26 mouse cellular contexts compared by ENCODE assay signal in the genomic region with DNA sequence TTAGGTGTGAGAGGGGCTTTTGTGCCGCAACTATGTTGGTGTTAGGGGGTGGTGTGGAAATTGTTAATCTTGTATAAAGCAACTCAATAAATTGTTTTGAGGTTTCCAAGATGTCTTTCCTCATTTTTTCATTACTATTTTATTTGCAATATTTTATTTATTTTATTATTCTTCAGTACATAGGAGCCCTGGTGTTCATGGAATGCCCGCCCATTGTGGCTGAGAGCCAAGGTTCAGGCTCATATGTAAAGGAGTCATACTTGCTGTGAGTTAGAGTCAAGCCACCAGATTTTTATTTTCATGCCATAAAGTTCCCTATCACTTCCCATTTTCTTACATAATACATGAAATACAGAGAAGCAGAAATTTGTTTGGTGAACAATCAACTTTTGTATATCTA. TPM values are rescaled to one million over a fixed set of nuclear protein-coding genes. Genes with fewer than 3 reads are reported as not detected.
A peak's percentile ranks its signal among the peaks of the same experiment; 100 is the strongest.
DNase-seq lines count a peak whose midpoint lies in the region; ATAC-seq and TF ChIP-seq lines count a peak whose summit lies in the region.
"Had no signal": no experiment of that assay in that cellular context is flagged by ENCODE, and none has a peak within 500 bp of the region (broad histone marks: within the 10 kb centered on the region; RNA-seq: fewer than 3 reads in every experiment).

No protein-coding gene starts in this region.

- no peak overlapping the region for H3K9ac ChIP-seq in lung, embryonic 14.5 days
- H3K9ac ChIP-seq: embryonic facial prominence, embryonic 13.5 days; embryonic facial prominence, embryonic 15.5 days; forebrain, embryonic 12.5 days; forebrain, embryonic 15.5 days; forebrain, postnatal 0 days had no signal

- H3K4me1 ChIP-seq in lung, embryonic 14.5 days (ENCODE audit: insufficient read depth): no peaks in the 10 kb centered on the region
- H3K4me1 ChIP-seq: embryonic facial prominence, embryonic 13.5 days; embryonic facial prominence, embryonic 15.5 days; forebrain, embryonic 10.5 days; forebrain, embryonic 12.5 days; forebrain, embryonic 15.5 days had no signal

- H3K4me3 ChIP-seq in lung, embryonic 14.5 days (ENCODE audit: low read depth, low read length): no peak overlapping the region
- H3K4me3 ChIP-seq: embryonic facial prominence, embryonic 13.5 days; embryonic facial prominence, embryonic 15.5 days; erythroblast, embryonic 14.5 days; forebrain, embryonic 10.5 days; forebrain, embryonic 12.5 days; forebrain, embryonic 15.5 days had no signal

- H3K36me3 ChIP-seq in lung, embryonic 14.5 days (ENCODE audit: insufficient read depth): peaks cover 70% of the 10 kb centered on the region

- no peak for ATAC-seq in lung, embryonic 14.5 days (ENCODE audit: insufficient read depth)
- ATAC-seq: CD4-positive, CD25-positive, alpha-beta regulatory T cell, adult 4 months; forebrain, embryonic 15.5 days; forebrain, postnatal 0 days had no signal

- WGBS in lung, embryonic 14.5 days: 94% methylated on average over 2 of the region's 2 CpGs

- no peaks in the 10 kb centered on the region for H3K27me3 ChIP-seq in lung, embryonic 14.5 days (ENCODE audit: insufficient read depth, low read length)
- H3K27me3 ChIP-seq: CH12.LX; embryonic facial prominence, embryonic 13.5 days; embryonic facial prominence, embryonic 15.5 days; forebrain, embryonic 12.5 days; forebrain, embryonic 15.5 days had no signal

- H3K9me3 ChIP-seq in lung, embryonic 14.5 days (ENCODE audit: low read depth, low read length): no peaks in the 10 kb centered on the region
- H3K9me3 ChIP-seq: embryonic facial prominence, embryonic 13.5 days; embryonic facial prominence, embryonic 15.5 days; forebrain, embryonic 10.5 days; forebrain, embryonic 12.5 days; forebrain, embryonic 15.5 days; G1E had no signal

- no peak overlapping the region for H3K27ac ChIP-seq in lung, embryonic 14.5 days (ENCODE audit: low read depth)
- H3K27ac ChIP-seq: embryonic facial prominence, embryonic 13.5 days; embryonic facial prominence, embryonic 15.5 days; forebrain, embryonic 10.5 days; forebrain, embryonic 12.5 days; forebrain, embryonic 15.5 days had no signal

- peak; percentile 7 for DNase-seq in lung, embryonic 14.5 days
- no peak for DNase-seq in lung, postnatal 25 days (ENCODE audit: low spot score)
- DNase-seq in 3T3-L1 (ENCODE audit: low read depth, low spot score) (peak; percentile 54), NIH3T3 (ENCODE audit: low read depth) (peak; percentile 64)
- DNase-seq in urinary bladder, postnatal 10 days (ENCODE audit: low spot score): no peak
- DNase-seq: adrenal gland, adult 2 months; adrenal gland, postnatal 10 days; adrenal gland, postnatal 25 days; B cell, adult 2 months; cerebellum, adult 11 months; cerebellum, adult 18-20 months; cerebellum, adult 8-10 months; cerebellum, adult 9-11 months; cerebellum, postnatal 14 days; cerebellum, postnatal 36 days; embryo, embryonic 11 days; forebrain, postnatal 0 days had no signal

- TF ChIP-seq CTCF in lung, embryonic 14.5 days (IDR thresholded peaks at IDR 0.05; ENCODE audit: low read depth): no peak

- H3K4me2 ChIP-seq in lung, embryonic 14.5 days: no peak overlapping the region
- H3K4me2 ChIP-seq: embryonic facial prominence, embryonic 13.5 days; embryonic facial prominence, embryonic 15.5 days; forebrain, embryonic 12.5 days; forebrain, embryonic 15.5 days had no signal

RNA-seq across cellular contexts. Expression of gene Ubn1, which starts 36.3 kb away (rescaled TPM):
- polyA plus RNA-seq in lung, embryonic 14.5 days (2014; fragmentation: Nextera tagmentation; extraction: Ambion mirVana): 27.0 and 27.3 TPM in 2 replicates

RNA-seq across cellular contexts. Expression of gene Glyr1, which starts 36.5 kb away (rescaled TPM):
- polyA plus RNA-seq in lung, embryonic 14.5 days (2014; fragmentation: Nextera tagmentation; extraction: Ambion mirVana): 112 and 117 TPM in 2 replicates

RNA-seq across cellular contexts. Expression of gene Ppl, which starts 46.0 kb away (rescaled TPM):
- polyA plus RNA-seq in lung, embryonic 14.5 days (2014; fragmentation: Nextera tagmentation; extraction: Ambion mirVana): 3.7 and 4.7 TPM in 2 replicates
- polyA plus RNA-seq: G1E had no signal

Comparison
In these comparisons a context has a peak if more than half of its experiments do, and no peak if none do; other contexts are left out.
1. DNase-seq: peak in lung, embryonic 14.5 days (single experiment), 3T3-L1 (single experiment) and NIH3T3 (single experiment); none in lung, postnatal 25 days (single experiment) and urinary bladder, postnatal 10 days (single experiment).